Mouse (Mus musculus) frontal cortex, postnatal 14 days (tissue): ENCODE data around the gene Nfkbia.

Experiments
- DNase-seq, 2 experiments: peaks; one replicate each; pipeline ENCODE4 v3.0.0; 2022; ENCODE audit warnings: low spot score in 2 of 2

Gene Nfkbia

GRCm38 (mm10) chr12:55466088-55466701 lies 26.3 kb downstream of the Nfkbia start:
- peak in 1 of 2 experiments; percentile 16 for DNase-seq

- no peak for DNase-seq
Measured at GRCm38 (mm10) chr12:55465401-55465983, 27.0 kb downstream of the Nfkbia start.

- peak in 1 of 2 experiments; percentile 23 for DNase-seq
Measured at GRCm38 (mm10) chr12:55464846-55465361, 27.5 kb downstream of the Nfkbia start.

GRCm38 (mm10) chr12:55463992-55464845 lies 28.2 kb downstream of the Nfkbia start:
- peak in 1 of 2 experiments; percentile 38 for DNase-seq

GRCm38 (mm10) chr12:55463087-55463486 lies 29.4 kb downstream of the Nfkbia start:
- no peak for DNase-seq

GRCm38 (mm10) chr12:55462456-55462855 lies 30.0 kb downstream of the Nfkbia start:
- DNase-seq, result no peak

- no peak for DNase-seq
Measured at GRCm38 (mm10) chr12:55461767-55462166, 30.7 kb downstream of the Nfkbia start.

GRCm38 (mm10) chr12:55460900-55461299 lies 31.5 kb downstream of the Nfkbia start:
- no peak for DNase-seq

- no peak for DNase-seq
Measured at GRCm38 (mm10) chr12:55459739-55460138, 32.7 kb downstream of the Nfkbia start.

- no peak for DNase-seq
Measured at GRCm38 (mm10) chr12:55456893-55457292, 35.6 kb downstream of the Nfkbia start.

GRCm38 (mm10) chr12:55456136-55456535 lies 36.3 kb downstream of the Nfkbia start:
- DNase-seq, result no peak

- DNase-seq, result no peak
Measured at GRCm38 (mm10) chr12:55455206-55455605, 37.2 kb downstream of the Nfkbia start.

- DNase-seq, result no peak
Measured at GRCm38 (mm10) chr12:55453924-55454323, 38.5 kb downstream of the Nfkbia start.

- DNase-seq, result no peak
Measured at GRCm38 (mm10) chr12:55452839-55453238, 39.6 kb downstream of the Nfkbia start.

GRCm38 (mm10) chr12:55450421-55450820 lies 42.0 kb downstream of the Nfkbia start:
- DNase-seq, result no peak

GRCm38 (mm10) chr12:55449048-55449447 lies 43.4 kb downstream of the Nfkbia start:
- no peak for DNase-seq

- DNase-seq, result no peak
Measured at GRCm38 (mm10) chr12:55448457-55448856, 44.0 kb downstream of the Nfkbia start.

- DNase-seq, result no peak
Measured at GRCm38 (mm10) chr12:55447396-55447760, 45.1 kb downstream of the Nfkbia start.

- DNase-seq, result peak; percentile 78 to 86
Measured at GRCm38 (mm10) chr12:55446746-55447395, 45.6 kb downstream of the Nfkbia start.

- no peak for DNase-seq
Measured at GRCm38 (mm10) chr12:55446366-55446745, 46.1 kb downstream of the Nfkbia start.

- no peak for DNase-seq
Measured at GRCm38 (mm10) chr12:55445583-55445982, 46.9 kb downstream of the Nfkbia start.

- DNase-seq, result no peak
Measured at GRCm38 (mm10) chr12:55444031-55444451, 48.4 kb downstream of the Nfkbia start.
